In the genomic region with DNA sequence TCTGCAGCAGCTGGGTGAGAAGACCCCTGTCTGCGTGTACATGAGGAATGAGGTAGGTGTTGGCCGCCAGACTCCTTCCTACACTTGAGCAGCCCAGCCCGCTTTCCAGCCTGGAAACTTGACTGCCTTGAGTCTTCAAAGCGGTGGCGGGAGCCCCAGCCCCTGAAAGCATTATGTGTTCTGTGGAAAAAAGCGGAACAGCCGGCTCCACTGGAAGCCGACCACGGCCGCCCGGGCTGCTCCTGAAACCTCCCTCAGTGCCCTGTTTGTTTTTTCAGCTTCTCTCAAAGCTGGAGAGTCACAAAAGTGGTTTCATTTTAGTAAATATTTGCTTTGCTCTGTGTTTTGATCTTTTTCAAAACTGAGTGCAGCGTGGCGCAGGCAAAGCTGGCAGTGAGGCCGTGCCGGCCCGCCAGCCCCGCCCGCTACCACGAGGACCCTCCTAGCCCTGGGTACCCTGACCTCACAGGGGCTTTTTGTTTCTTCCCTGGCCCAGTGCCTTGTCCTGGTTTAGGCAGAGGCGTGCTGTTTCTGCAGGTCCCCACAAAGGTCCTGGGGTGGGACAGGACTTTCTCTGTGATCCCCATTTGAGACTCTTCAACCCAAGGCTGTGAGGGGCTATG, we compare ENCODE assay signal across 18 mouse cellular contexts. TPM values are rescaled to one million over a fixed set of nuclear protein-coding genes. Genes with fewer than 3 reads are reported as not detected.
DNase-seq lines count a peak whose midpoint lies in the region; ATAC-seq and TF ChIP-seq lines count a peak whose summit lies in the region.
"Had no signal": no experiment of that assay in that cellular context is flagged by ENCODE, and none has a peak within 500 bp of the region (broad histone marks: within the 10 kb centered on the region; RNA-seq: fewer than 3 reads in every experiment).

No protein-coding gene starts in this region.

- no peak for TF ChIP-seq POLR2A in lung, adult 2 months (IDR thresholded peaks at IDR 0.05; ENCODE audit: borderline replicate concordance, extremely low read depth, low read depth, low read length)

- no peak for TF ChIP-seq EP300 in liver, postnatal 0 days (IDR thresholded peaks at IDR 0.05; ENCODE audit: low read depth)

- H3K9ac ChIP-seq in heart, embryonic 13.5 days = peak overlapping the region; percentile 24; the same call in 1 of the 2 replicates
- no peak overlapping the region for H3K9ac ChIP-seq in liver, postnatal 0 days (replicated peaks)
- no peak overlapping the region for H3K9ac ChIP-seq in liver, embryonic 11.5 days (ENCODE audit: low read depth, low read length)
- H3K9ac ChIP-seq in stomach, embryonic 14.5 days (replicated peaks; ENCODE audit: low read depth, low read length) = no peak overlapping the region
- H3K9ac ChIP-seq: heart, embryonic 12.5 days had no signal

- H3K27ac ChIP-seq in heart, embryonic 13.5 days (replicated peaks) = peak overlapping the region; percentile 24; the same call in 1 of the 2 replicates
- peak overlapping the region; percentile 32; the same call in 1 of the 2 replicates for H3K27ac ChIP-seq in liver, postnatal 0 days (ENCODE audit: low read depth)
- H3K27ac ChIP-seq in liver, embryonic 11.5 days (ENCODE audit: low read depth, low read length) = no peak overlapping the region
- peak overlapping the region; percentile 95 for H3K27ac ChIP-seq in stomach, embryonic 14.5 days (ENCODE audit: low read length)

- no peak overlapping the region for H3K4me3 ChIP-seq in heart, embryonic 13.5 days
- H3K4me3 ChIP-seq in liver, postnatal 0 days (ENCODE audit: low read depth, low read length) = no peak overlapping the region
- no peak overlapping the region for H3K4me3 ChIP-seq in liver, embryonic 11.5 days (ENCODE audit: low read depth, low read length)
- H3K4me3 ChIP-seq in lung, adult 2 months (replicated peaks; ENCODE audit: extremely low read depth, low read depth, low read length) = no peak overlapping the region
- H3K4me3 ChIP-seq in stomach, embryonic 14.5 days (ENCODE audit: low read depth, low read length) = no peak overlapping the region
- H3K4me3 ChIP-seq: forebrain, embryonic 10.5 days; heart, embryonic 12.5 days; myocyte had no signal

- DNase-seq in heart, adult 18-20 months = no peak
- DNase-seq in liver, postnatal 0 days = no peak
- DNase-seq in liver, embryonic 11.5 days (ENCODE audit: low spot score) = no peak
- DNase-seq in lung, adult 2 months = peak; percentile 53
- no peak for DNase-seq in spleen, adult 18-20 months
- no peak for DNase-seq in yolk sac, embryonic 10.5 days (ENCODE audit: low spot score)
- DNase-seq: cerebellum, postnatal 36 days; left cerebral cortex, postnatal 4 days; thymus, postnatal 36 days had no signal

- H3K36me3 ChIP-seq in heart, embryonic 13.5 days = peaks cover 74% of the 10 kb centered on the region
- peaks cover 31% of the 10 kb centered on the region for H3K36me3 ChIP-seq in liver, postnatal 0 days (replicated peaks; ENCODE audit: insufficient read depth, low read length)
- peaks cover 11% of the 10 kb centered on the region; the same call in 1 of the 2 replicates for H3K36me3 ChIP-seq in liver, embryonic 11.5 days (ENCODE audit: control insufficient read depth, insufficient read depth, low read length)
- peaks cover 11% of the 10 kb centered on the region for H3K36me3 ChIP-seq in stomach, embryonic 14.5 days (ENCODE audit: control insufficient read depth, insufficient read depth, low read length)

- TF ChIP-seq CTCF in liver, postnatal 0 days (IDR thresholded peaks at IDR 0.05; ENCODE audit: low read depth) = no peak
- TF ChIP-seq CTCF in lung, adult 2 months (IDR thresholded peaks at IDR 0.05; ENCODE audit: insufficient read depth, low read length) = no peak

- no peak overlapping the region for H3K4me2 ChIP-seq in heart, embryonic 13.5 days
- H3K4me2 ChIP-seq in liver, postnatal 0 days (ENCODE audit: low read depth, low read length) = 0 out of 2 replicates have a peak overlapping the region, but pooled peaks have one; percentile 4
- H3K4me2 ChIP-seq in liver, embryonic 11.5 days = no peak overlapping the region
- no peak overlapping the region for H3K4me2 ChIP-seq in stomach, embryonic 14.5 days (replicated peaks; ENCODE audit: low read depth, low read length)
- H3K4me2 ChIP-seq: heart, embryonic 12.5 days had no signal

- peaks cover 9% of the 10 kb centered on the region for H3K4me1 ChIP-seq in heart, embryonic 13.5 days
- peaks cover 11% of the 10 kb centered on the region; the same call in 1 of the 2 replicates for H3K4me1 ChIP-seq in liver, postnatal 0 days (ENCODE audit: insufficient read depth)
- no peaks in the 10 kb centered on the region for H3K4me1 ChIP-seq in liver, embryonic 11.5 days (replicated peaks; ENCODE audit: control insufficient read depth, insufficient read depth, low read length)
- H3K4me1 ChIP-seq in lung, adult 2 months (ENCODE audit: control insufficient read depth, insufficient read depth, low read length) = peaks cover 4% of the 10 kb centered on the region; the same call in 1 of the 2 replicates
- H3K4me1 ChIP-seq in stomach, embryonic 14.5 days (ENCODE audit: control insufficient read depth, insufficient read depth, low read length) = 0 out of 2 replicates have a peak, but pooled peaks cover 4% of the 10 kb centered on the region
- H3K4me1 ChIP-seq: forebrain, embryonic 10.5 days had no signal

- H3K27me3 ChIP-seq in heart, embryonic 13.5 days (replicated peaks) = no peaks in the 10 kb centered on the region
- no peaks in the 10 kb centered on the region for H3K27me3 ChIP-seq in liver, postnatal 0 days (ENCODE audit: insufficient read depth, low read length)
- no peaks in the 10 kb centered on the region for H3K27me3 ChIP-seq in liver, embryonic 11.5 days (replicated peaks; ENCODE audit: control insufficient read depth, insufficient read depth, low read length)
- no peaks in the 10 kb centered on the region for H3K27me3 ChIP-seq in stomach, embryonic 14.5 days (ENCODE audit: control insufficient read depth, insufficient read depth, low read length)
- H3K27me3 ChIP-seq: heart, embryonic 12.5 days had no signal

- WGBS in heart, embryonic 13.5 days = 86% methylated on average over 20 of the region's 20 CpGs
- WGBS in liver, postnatal 0 days (ENCODE audit: insufficient replicate concordance) = 73% methylated on average over 20 of the region's 20 CpGs
- 88% methylated on average over 20 of the region's 20 CpGs for WGBS in liver, embryonic 11.5 days
- 67% methylated on average over 20 of the region's 20 CpGs for WGBS in lung, adult 2 months
- 61% methylated on average over 20 of the region's 20 CpGs for WGBS in stomach, embryonic 14.5 days

- H3K9me3 ChIP-seq in heart, embryonic 13.5 days = no peaks in the 10 kb centered on the region
- H3K9me3 ChIP-seq in liver, postnatal 0 days (ENCODE audit: low read length) = no peaks in the 10 kb centered on the region
- H3K9me3 ChIP-seq in liver, embryonic 11.5 days (ENCODE audit: control insufficient read depth, low read length) = no peaks in the 10 kb centered on the region
- no peaks in the 10 kb centered on the region for H3K9me3 ChIP-seq in stomach, embryonic 14.5 days (ENCODE audit: control insufficient read depth, low read depth, low read length)
- H3K9me3 ChIP-seq: forebrain, embryonic 10.5 days; heart, embryonic 12.5 days had no signal

- no peak for ATAC-seq in heart, embryonic 13.5 days (ENCODE audit: extremely low read depth, insufficient number of reproducible peaks, low FRiP score, low TSS enrichment)
- ATAC-seq in liver, postnatal 0 days = peak; percentile 48; the same call in 1 of the 2 replicates
- ATAC-seq in liver, embryonic 11.5 days (replicated peaks; ENCODE audit: low FRiP score) = no peak
- peak; percentile 65 for ATAC-seq in stomach, embryonic 14.5 days (ENCODE audit: insufficient number of reproducible peaks, insufficient read depth, low FRiP score, low read depth)
- ATAC-seq: activated CD4-positive, CD25-positive, alpha-beta regulatory T cell, adult 4 months had no signal

RNA-seq across cellular contexts. Expression of a gene that starts 14.0 kb away (rescaled TPM):
- polyA plus RNA-seq in heart, embryonic 13.5 days (2015; fragmentation: Nextera tagmentation; extraction: Ambion mirVana) = 105 and 109 TPM in 2 replicates
- 10 to 100 TPM; 28.5 to 31.3 TPM for total RNA-seq in heart, adult 18-20 months (2021)
- polyA plus RNA-seq in liver, postnatal 0 days (2015; fragmentation: Nextera tagmentation; extraction: Ambion mirVana) = 56.8 and 57.1 TPM in 2 replicates
- polyA plus RNA-seq in liver, embryonic 11.5 days (2014; fragmentation: Nextera tagmentation; extraction: Ambion mirVana) = 83.7 and 97.1 TPM in 2 replicates
- 86.9 and 95.8 TPM in 2 replicates for polyA plus RNA-seq in lung, adult 2 months (2012; rRNA removed)
- 115 and 116 TPM in 2 replicates for polyA plus RNA-seq in stomach, embryonic 14.5 days (2014; fragmentation: Nextera tagmentation; extraction: Ambion mirVana)

RNA-seq across cellular contexts. Expression of a gene that starts 25.8 kb away (rescaled TPM):
- polyA plus RNA-seq in heart, embryonic 13.5 days (2015; fragmentation: Nextera tagmentation; extraction: Ambion mirVana) = 2.3 and 2.7 TPM in 2 replicates
- under 1 TPM in 1 of 2 experiments, not detected in 1; 0.33 TPM for total RNA-seq in heart, adult 18-20 months (2021)
- 0.15 and 0.29 TPM in 2 replicates for polyA plus RNA-seq in liver, postnatal 0 days (2015; fragmentation: Nextera tagmentation; extraction: Ambion mirVana)
- polyA plus RNA-seq in liver, embryonic 11.5 days (2014; fragmentation: Nextera tagmentation; extraction: Ambion mirVana) = 0.51 and 0.52 TPM in 2 replicates
- 15.5 and 20.6 TPM in 2 replicates for polyA plus RNA-seq in lung, adult 2 months (2012; rRNA removed)
- polyA plus RNA-seq in stomach, embryonic 14.5 days (2014; fragmentation: Nextera tagmentation; extraction: Ambion mirVana) = 14.0 and 14.2 TPM in 2 replicates
- total RNA-seq: gastrocnemius, adult 18-20 months; megakaryocyte-erythroid progenitor cell, adult 5-6 weeks; MEL had no signal
- polyA plus RNA-seq: activated CD4-positive, CD25-positive, alpha-beta regulatory T cell, adult 4 months had no signal

RNA-seq across cellular contexts. Expression of a gene that starts 26.8 kb away (rescaled TPM):
- polyA plus RNA-seq in heart, embryonic 13.5 days (2015; fragmentation: Nextera tagmentation; extraction: Ambion mirVana) = 120 and 122 TPM in 2 replicates
- total RNA-seq in heart, adult 18-20 months (2021) = 10 to 100 TPM; 32.5 to 34.2 TPM
- polyA plus RNA-seq in liver, postnatal 0 days (2015; fragmentation: Nextera tagmentation; extraction: Ambion mirVana) = 81.0 and 88.0 TPM in 2 replicates
- polyA plus RNA-seq in liver, embryonic 11.5 days (2014; fragmentation: Nextera tagmentation; extraction: Ambion mirVana) = 178 and 192 TPM in 2 replicates
- polyA plus RNA-seq in lung, adult 2 months (2012; rRNA removed) = 68.0 and 69.1 TPM in 2 replicates
- polyA plus RNA-seq in stomach, embryonic 14.5 days (2014; fragmentation: Nextera tagmentation; extraction: Ambion mirVana) = 152 and 165 TPM in 2 replicates

RNA-seq across cellular contexts. Expression of a gene that starts 27.0 kb away (rescaled TPM):
- polyA plus RNA-seq in heart, embryonic 13.5 days (2015; fragmentation: Nextera tagmentation; extraction: Ambion mirVana) = 27.8 and 28.1 TPM in 2 replicates
- 1 to 10 TPM; 3.8 to 4.3 TPM for total RNA-seq in heart, adult 18-20 months (2021)
- polyA plus RNA-seq in liver, postnatal 0 days (2015; fragmentation: Nextera tagmentation; extraction: Ambion mirVana) = 5.1 and 5.4 TPM in 2 replicates
- polyA plus RNA-seq in liver, embryonic 11.5 days (2014; fragmentation: Nextera tagmentation; extraction: Ambion mirVana) = 34.2 and 38.3 TPM in 2 replicates
- polyA plus RNA-seq in lung, adult 2 months (2012; rRNA removed) = 35.6 and 40.1 TPM in 2 replicates
- 48.6 and 55.2 TPM in 2 replicates for polyA plus RNA-seq in stomach, embryonic 14.5 days (2014; fragmentation: Nextera tagmentation; extraction: Ambion mirVana)

RNA-seq across cellular contexts. Expression of a gene that starts 34.5 kb away (rescaled TPM):
- 6.4 and 9.8 TPM in 2 replicates for polyA plus RNA-seq in heart, embryonic 13.5 days (2015; fragmentation: Nextera tagmentation; extraction: Ambion mirVana)
- 1 to 10 TPM; 1.1 to 1.3 TPM for total RNA-seq in heart, adult 18-20 months (2021)
- polyA plus RNA-seq in liver, postnatal 0 days (2015; fragmentation: Nextera tagmentation; extraction: Ambion mirVana) = 0.36 and 0.38 TPM in 2 replicates
- polyA plus RNA-seq in liver, embryonic 11.5 days (2014; fragmentation: Nextera tagmentation; extraction: Ambion mirVana) = 1.2 and 1.8 TPM in 2 replicates
- polyA plus RNA-seq in lung, adult 2 months (2012; rRNA removed) = 62.0 and 76.8 TPM in 2 replicates
- polyA plus RNA-seq in stomach, embryonic 14.5 days (2014; fragmentation: Nextera tagmentation; extraction: Ambion mirVana) = 11.1 and 11.7 TPM in 2 replicates
- polyA plus RNA-seq: activated CD4-positive, CD25-positive, alpha-beta regulatory T cell, adult 4 months had no signal

Comparison
In these comparisons a context has a peak if more than half of its experiments do, and no peak if none do; other contexts are left out.
1. ATAC-seq: peak in liver, postnatal 0 days (single experiment) and stomach, embryonic 14.5 days (single experiment); none in heart, embryonic 13.5 days (single experiment) and liver, embryonic 11.5 days (single experiment).